Mouse (Mus musculus): Measurements from ENCODE around the gene Olfr111. TPM values are rescaled to one million over a fixed set of nuclear protein-coding genes. Genes with fewer than 3 reads are reported as not detected.

Olfr111 gene
- polyA plus RNA-seq (2014; fragmentation: Illumina TruSeq; extraction: RNeasy Lipid Tissue Mini Kit (QIAGEN cat#74804)) = 0.34 TPM

GRCm38 (mm10) chr17:37507730-37508129, at the start of gene Olfr111:
Gene Olfr111 (plus strand): TSS chr17:37508030.

GRCm38 (mm10) chr17:37458616-37459015, 49.2 kb upstream of the Olfr111 start, which contains the start of gene Olfr109:
Gene Olfr109 (plus strand): TSS chr17:37458916.

GRCm38 (mm10) chr17:37483452-37483851, 24.4 kb upstream of the Olfr111 start, which contains the start of gene H2-M2:
Gene H2-M2 (minus strand): TSS chr17:37483552.

GRCm38 (mm10) chr17:37491930-37492518, 15.8 kb upstream of the Olfr111 start, which contains the start of gene Olfr110:
Gene Olfr110 (plus strand): TSS chr17:37492468.

GRCm38 (mm10) chr17:37569351-37569750, 61.5 kb downstream of the Olfr111 start, which contains the start of gene Olfr112:
Gene Olfr112 (minus strand): TSS chr17:37569451.

GRCm38 (mm10) chr17:37577563-37577962, 69.7 kb downstream of the Olfr111 start, which contains the start of gene Olfr113:
Gene Olfr113 (minus strand): TSS chr17:37577663.

Other genes with a start within 250 kb of the Olfr111 start
- not detected for gene Olfr98, start 244.3 kb upstream of the Olfr111 start, polyA plus RNA-seq (2014; fragmentation: Illumina TruSeq; extraction: RNeasy Lipid Tissue Mini Kit (QIAGEN cat#74804))
- gene H2-M3, start 237.8 kb upstream of the Olfr111 start, polyA plus RNA-seq (2014; fragmentation: Illumina TruSeq; extraction: RNeasy Lipid Tissue Mini Kit (QIAGEN cat#74804)) = 3.9 TPM
- not detected for gene Olfr99, start 224.6 kb upstream of the Olfr111 start, polyA plus RNA-seq (2014; fragmentation: Illumina TruSeq; extraction: RNeasy Lipid Tissue Mini Kit (QIAGEN cat#74804))
- not detected for gene Olfr101, start 203.7 kb upstream of the Olfr111 start, polyA plus RNA-seq (2014; fragmentation: Illumina TruSeq; extraction: RNeasy Lipid Tissue Mini Kit (QIAGEN cat#74804))
- gene Olfr102, start 191.0 kb upstream of the Olfr111 start, polyA plus RNA-seq (2014; fragmentation: Illumina TruSeq; extraction: RNeasy Lipid Tissue Mini Kit (QIAGEN cat#74804)) = not detected
- not detected for gene Olfr103, start 168.3 kb upstream of the Olfr111 start, polyA plus RNA-seq (2014; fragmentation: Illumina TruSeq; extraction: RNeasy Lipid Tissue Mini Kit (QIAGEN cat#74804))
- gene Olfr104-ps, start 148.4 kb upstream of the Olfr111 start, polyA plus RNA-seq (2014; fragmentation: Illumina TruSeq; extraction: RNeasy Lipid Tissue Mini Kit (QIAGEN cat#74804)) = not detected
- not detected for gene Olfr105-ps, start 129.0 kb upstream of the Olfr111 start, polyA plus RNA-seq (2014; fragmentation: Illumina TruSeq; extraction: RNeasy Lipid Tissue Mini Kit (QIAGEN cat#74804))
- gene Olfr106-ps, start 117.6 kb upstream of the Olfr111 start, polyA plus RNA-seq (2014; fragmentation: Illumina TruSeq; extraction: RNeasy Lipid Tissue Mini Kit (QIAGEN cat#74804)) = not detected
- gene Olfr107, start 108.8 kb upstream of the Olfr111 start, polyA plus RNA-seq (2014; fragmentation: Illumina TruSeq; extraction: RNeasy Lipid Tissue Mini Kit (QIAGEN cat#74804)) = not detected
- gene Olfr108, start 62.5 kb upstream of the Olfr111 start, polyA plus RNA-seq (2014; fragmentation: Illumina TruSeq; extraction: RNeasy Lipid Tissue Mini Kit (QIAGEN cat#74804)) = not detected
- gene Olfr109, start 49.1 kb upstream of the Olfr111 start, polyA plus RNA-seq (2014; fragmentation: Illumina TruSeq; extraction: RNeasy Lipid Tissue Mini Kit (QIAGEN cat#74804)) = not detected
- 1.7 TPM for gene H2-M2, start 24.5 kb upstream of the Olfr111 start, polyA plus RNA-seq (2014; fragmentation: Illumina TruSeq; extraction: RNeasy Lipid Tissue Mini Kit (QIAGEN cat#74804))
- not detected for gene Olfr110, start 15.6 kb upstream of the Olfr111 start, polyA plus RNA-seq (2014; fragmentation: Illumina TruSeq; extraction: RNeasy Lipid Tissue Mini Kit (QIAGEN cat#74804))
- not detected for gene Olfr112, start 61.4 kb downstream of the Olfr111 start, polyA plus RNA-seq (2014; fragmentation: Illumina TruSeq; extraction: RNeasy Lipid Tissue Mini Kit (QIAGEN cat#74804))
- not detected for gene Olfr113, start 69.6 kb downstream of the Olfr111 start, polyA plus RNA-seq (2014; fragmentation: Illumina TruSeq; extraction: RNeasy Lipid Tissue Mini Kit (QIAGEN cat#74804))
- gene Olfr114, start 84.7 kb downstream of the Olfr111 start, polyA plus RNA-seq (2014; fragmentation: Illumina TruSeq; extraction: RNeasy Lipid Tissue Mini Kit (QIAGEN cat#74804)) = not detected
- not detected for gene Olfr115, start 119.1 kb downstream of the Olfr111 start, polyA plus RNA-seq (2014; fragmentation: Illumina TruSeq; extraction: RNeasy Lipid Tissue Mini Kit (QIAGEN cat#74804))
- gene Olfr116, start 119.2 kb downstream of the Olfr111 start, polyA plus RNA-seq (2014; fragmentation: Illumina TruSeq; extraction: RNeasy Lipid Tissue Mini Kit (QIAGEN cat#74804)) = not detected
- gene Olfr117, start 155.8 kb downstream of the Olfr111 start, polyA plus RNA-seq (2014; fragmentation: Illumina TruSeq; extraction: RNeasy Lipid Tissue Mini Kit (QIAGEN cat#74804)) = not detected
- gene Olfr118, start 159.0 kb downstream of the Olfr111 start, polyA plus RNA-seq (2014; fragmentation: Illumina TruSeq; extraction: RNeasy Lipid Tissue Mini Kit (QIAGEN cat#74804)) = not detected
- gene Olfr119, start 188.5 kb downstream of the Olfr111 start, polyA plus RNA-seq (2014; fragmentation: Illumina TruSeq; extraction: RNeasy Lipid Tissue Mini Kit (QIAGEN cat#74804)) = not detected
- gene Olfr120, start 213.8 kb downstream of the Olfr111 start, polyA plus RNA-seq (2014; fragmentation: Illumina TruSeq; extraction: RNeasy Lipid Tissue Mini Kit (QIAGEN cat#74804)) = not detected
- gene Olfr121, start 240.8 kb downstream of the Olfr111 start, polyA plus RNA-seq (2014; fragmentation: Illumina TruSeq; extraction: RNeasy Lipid Tissue Mini Kit (QIAGEN cat#74804)) = not detected